Mouse (Mus musculus): ENCODE data around the gene Zfp84. TPM values are rescaled to one million over a fixed set of nuclear protein-coding genes. Genes with fewer than 3 reads are reported as not detected.

Gene Zfp84
- polyA plus RNA-seq, 1 experiment = 1.8 TPM

DNA sequence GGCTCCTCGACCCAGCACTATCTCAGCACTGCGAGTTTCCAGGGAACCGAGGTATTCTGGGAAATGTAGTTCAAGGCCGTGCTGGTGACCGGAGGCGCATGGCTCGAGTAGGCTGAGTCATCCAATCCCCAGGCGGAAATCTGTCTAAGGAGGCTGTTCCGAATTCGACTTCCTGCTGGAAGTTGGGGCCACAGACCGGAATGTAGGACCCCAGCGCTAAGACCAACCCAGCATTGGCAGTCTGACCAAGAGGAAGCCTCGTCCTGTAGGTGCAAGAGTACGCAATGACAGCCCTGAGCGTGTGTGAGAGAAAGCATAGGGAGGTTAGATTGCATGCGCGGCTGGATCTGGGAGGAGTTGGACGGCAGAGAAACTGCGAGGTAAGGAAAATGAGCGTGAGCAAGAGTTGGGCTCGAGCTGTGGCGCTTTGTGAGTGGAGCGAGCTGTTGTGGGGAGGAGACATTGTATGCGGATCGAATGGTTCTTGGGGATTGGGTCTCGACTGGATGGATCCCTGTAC is 47.6 kb downstream of the Zfp84 start, which contains the start of gene Zfp790:
Gene Zfp790 (plus strand): TSS at position 205 of the 520 bp plus-strand sequence.
- Histone ChIP-seq H3K4me1 (ENCODE audit: control insufficient read depth, insufficient read depth, insufficient read length, low read length) (peaks cover 3% of the 10 kb centered on the region; the same call in 1 of the 2 replicates), H3K4me3 (ENCODE audit: low read depth, low read length) (peak within 1 kb of the TSS; percentile 92), H3K27me3 (ENCODE audit: control insufficient read depth, insufficient read depth, low read length) (no peaks in the 10 kb centered on the region), H3K36me3 (ENCODE audit: control insufficient read depth, insufficient read depth, low read length) (no peaks in the 10 kb centered on the region), H3K27ac (ENCODE audit: insufficient read depth, low read depth, low read length) (peak within 1 kb of the TSS; percentile 92)
- WGBS = under 1% methylated on average over 26 of the region's 26 CpGs
- TF ChIP-seq CTCF (IDR thresholded peaks at IDR 0.05; ENCODE audit: extremely low read depth, insufficient read length, insufficient replicate concordance, low read depth, low read length) (no peak), POLR2A (IDR thresholded peaks at IDR 0.05; ENCODE audit: low read depth, low read length) (peak; percentile 73; the same call in 1 of the 2 replicates)

- TF ChIP-seq POLR2A (IDR thresholded peaks at IDR 0.05; ENCODE audit: low read depth, low read length) (no peak), CTCF (IDR thresholded peaks at IDR 0.05; ENCODE audit: extremely low read depth, insufficient read length, insufficient replicate concordance, low read depth, low read length) (no peak)
- 2% methylated on average over 12 of the region's 12 CpGs for WGBS
- H3K27me3 ChIP-seq (ENCODE audit: control insufficient read depth, insufficient read depth, low read length) = no peaks in the 10 kb centered on the region
- peaks cover under 1% of the 10 kb centered on the region; the same call in 1 of the 2 replicates for H3K36me3 ChIP-seq (ENCODE audit: control insufficient read depth, insufficient read depth, low read length)
- 0 out of 2 replicates have a peak overlapping the region, but pooled peaks have one; percentile 14 for H3K27ac ChIP-seq (ENCODE audit: insufficient read depth, low read depth, low read length)
- H3K4me1 ChIP-seq (ENCODE audit: control insufficient read depth, insufficient read depth, insufficient read length, low read length) = peaks cover 3% of the 10 kb centered on the region; the same call in 1 of the 2 replicates
- peak overlapping the region; percentile 69 for H3K4me3 ChIP-seq (ENCODE audit: low read depth, low read length)
Observed at GRCm38 (mm10) chr7:29818619-29819254, 50.4 kb downstream of the Zfp84 start.

DNA sequence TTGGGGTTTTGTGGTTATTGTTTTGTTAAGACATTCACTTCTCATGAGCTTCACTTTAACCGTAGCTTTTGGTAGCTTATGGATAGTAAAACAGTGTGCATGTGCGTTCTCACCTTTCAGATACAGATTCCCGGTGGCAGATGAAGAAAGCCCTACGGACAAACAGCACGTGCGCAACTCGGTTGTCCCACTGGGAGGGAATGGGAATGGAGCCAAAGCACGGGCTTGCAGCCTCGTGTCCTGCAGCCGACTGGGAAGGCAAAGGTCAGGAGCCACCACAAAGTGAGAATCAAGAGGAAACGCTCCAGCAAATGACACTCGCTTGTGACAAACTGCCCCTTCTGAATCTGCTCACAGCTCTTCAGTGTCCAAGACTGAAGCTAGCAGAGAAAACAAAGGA is 59.6 kb downstream of the Zfp84 start:
- Histone ChIP-seq H3K27ac (ENCODE audit: insufficient read depth, low read depth, low read length) (no peak overlapping the region), H3K36me3 (ENCODE audit: control insufficient read depth, insufficient read depth, low read length) (peaks cover 50% of the 10 kb centered on the region), H3K4me3 (ENCODE audit: low read depth, low read length) (no peak overlapping the region), H3K4me1 (ENCODE audit: control insufficient read depth, insufficient read depth, insufficient read length, low read length) (no peaks in the 10 kb centered on the region), H3K27me3 (ENCODE audit: control insufficient read depth, insufficient read depth, low read length) (no peaks in the 10 kb centered on the region)
- WGBS = 92% methylated on average over 12 of the region's 12 CpGs
- no peak for TF ChIP-seq POLR2A (IDR thresholded peaks at IDR 0.05; ENCODE audit: low read depth, low read length)
- no peak for TF ChIP-seq CTCF (IDR thresholded peaks at IDR 0.05; ENCODE audit: extremely low read depth, insufficient read length, insufficient replicate concordance, low read depth, low read length)

Other genes with a start within 250 kb of the Zfp84 start
- 79.0 and 192 TPM in 2 replicates for gene Sipa1l3, start 249.9 kb upstream of the Zfp84 start, polyA plus RNA-seq (2012; rRNA removed)
- not detected in 2 replicates for gene Catsperg2, start 41.5 kb upstream of the Zfp84 start, polyA plus RNA-seq (2012; rRNA removed)
- 0.32 and 0.52 TPM in 2 replicates for gene Zfp30, start 15.4 kb downstream of the Zfp84 start, polyA plus RNA-seq (2012; rRNA removed)
- 0.43 and 0.86 TPM in 2 replicates for gene Zfp790, start 47.6 kb downstream of the Zfp84 start, polyA plus RNA-seq (2012; rRNA removed)
- gene Zfp940, start 85.1 kb downstream of the Zfp84 start, polyA plus RNA-seq (2012; rRNA removed) = 0.05 and 0.06 TPM in 2 replicates
- 0.13 and 0.18 TPM in 2 replicates for gene Zfp420, start 91.4 kb downstream of the Zfp84 start, polyA plus RNA-seq (2012; rRNA removed)
- gene Zfp27, start 138.0 kb downstream of the Zfp84 start, polyA plus RNA-seq (2012; rRNA removed) = 0.69 and 0.81 TPM in 2 replicates
- gene Zfp383, start 139.7 kb downstream of the Zfp84 start, polyA plus RNA-seq (2012; rRNA removed) = 0.04 and 0.14 TPM in 2 replicates
- gene Zfp74, start 185.5 kb downstream of the Zfp84 start, polyA plus RNA-seq (2012; rRNA removed) = 0.38 and 2.7 TPM in 2 replicates
- gene Zfp568, start 215.4 kb downstream of the Zfp84 start, polyA plus RNA-seq (2012; rRNA removed) = 1.3 and 2.3 TPM in 2 replicates

Measured in small intestine, adult 2 months (tissue).